Mouse (Mus musculus) embryonic fibroblast, embryonic 13.5 days (primary cell): ENCODE results near the gene Cd320.
"Not testable (repeated sequence)": the region's sequence is repeated elsewhere in the genome, so short reads cannot be mapped to it uniquely, and the experiment has no call there.

Source experiments
- CTCF ChIP-seq: IDR thresholded peaks from 2 replicates; pipeline ENCODE4 v1.5.1; 2011; ENCODE audit warnings: mild to moderate bottlenecking, control low read depth, low read length, moderate library complexity, borderline replicate concordance; ENCODE audit not compliant: insufficient read depth
- POLR2A ChIP-seq: IDR thresholded peaks from 2 replicates; pipeline ENCODE4 v1.6.1; 2011; ENCODE audit warnings: low read depth, mild to moderate bottlenecking, control low read depth, low read length, moderate library complexity

DNA sequence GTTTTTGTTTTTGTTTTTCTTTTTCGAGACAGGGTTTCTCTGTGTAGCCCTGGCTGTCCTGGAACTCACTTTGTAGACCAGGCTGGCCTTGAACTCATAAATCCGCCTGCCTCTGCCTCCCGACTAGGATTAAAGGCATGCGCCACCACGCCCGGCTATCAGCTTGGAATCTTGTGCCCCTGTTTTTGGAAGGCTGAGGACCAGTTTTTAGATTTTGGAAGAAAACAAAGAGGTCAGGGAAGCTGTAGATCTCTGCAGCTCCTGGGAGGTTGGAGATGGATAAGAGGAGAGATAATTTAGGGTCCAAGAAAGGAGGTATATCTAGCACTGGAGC, 17.9 kb upstream of the Cd320 start:
- TF ChIP-seq CTCF, POLR2A: not testable (repeated sequence)
